Mouse (Mus musculus) lung, adult 2 months (tissue): ENCODE measurements at regions not wholly inside any gene's neighbourhood (a gene's known extent, or its start where the extent isn't known, plus 50 kb on each side); places are given as distances from the start of the nearest gene placed in this dataset.

Experiments
- CTCF ChIP-seq: fragments of 200-500 bp; IDR thresholded peaks from 2 replicates; pipeline ENCODE4 v1.5.1; 2011; ENCODE audit warnings: mild to moderate bottlenecking, low read length, control low read depth; ENCODE audit not compliant: insufficient read depth
- POLR2A ChIP-seq: fragments of 200-500 bp; IDR thresholded peaks from 2 replicates; pipeline ENCODE4 v1.6.1; 2011; ENCODE audit warnings: low read depth, mild to moderate bottlenecking, control low read depth, low read length, borderline replicate concordance; ENCODE audit errors: extremely low read depth

DNA sequence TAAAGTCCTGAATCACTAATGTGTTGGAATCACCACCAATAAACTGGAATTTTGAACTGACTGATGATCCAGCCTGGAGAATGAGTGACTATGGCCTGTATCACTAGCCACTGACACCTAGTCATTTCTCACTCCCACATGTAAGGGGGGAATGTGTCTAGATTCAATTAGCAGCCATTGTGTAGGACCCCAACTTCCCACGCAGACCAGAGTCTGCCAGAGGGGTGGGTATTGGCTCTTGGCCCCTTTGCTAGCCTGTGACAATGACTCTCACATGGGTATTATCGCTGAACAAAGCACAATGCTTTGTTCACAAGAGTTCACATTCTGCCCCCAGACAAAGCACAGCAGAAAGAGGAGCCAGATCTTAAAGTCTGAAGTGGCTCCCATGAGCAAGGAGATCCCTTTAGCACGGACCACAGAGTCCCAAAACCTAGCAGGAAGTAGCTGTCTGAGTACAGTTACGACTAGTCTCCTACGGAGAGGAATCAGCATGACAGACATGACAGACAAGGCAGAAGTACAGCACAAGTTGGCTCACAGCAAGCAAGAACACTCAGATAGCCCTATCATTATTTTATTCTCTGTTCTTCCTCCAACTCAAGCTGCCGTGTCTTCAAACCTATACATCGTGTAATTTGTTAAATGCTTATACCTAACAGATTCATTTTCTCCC, 130.0 kb upstream of the Foxq1 start:
- TF ChIP-seq CTCF (no peak), POLR2A (no peak)
